Mouse (Mus musculus): ENCODE results near the gene Lrfn3. TPM values are rescaled to one million over a fixed set of nuclear protein-coding genes. Genes with fewer than 3 reads are reported as not detected.

Lrfn3 gene
- total and polyA plus RNA-seq, 2 experiments from 2014 or later = 20.3 to 28.0 TPM

DNA sequence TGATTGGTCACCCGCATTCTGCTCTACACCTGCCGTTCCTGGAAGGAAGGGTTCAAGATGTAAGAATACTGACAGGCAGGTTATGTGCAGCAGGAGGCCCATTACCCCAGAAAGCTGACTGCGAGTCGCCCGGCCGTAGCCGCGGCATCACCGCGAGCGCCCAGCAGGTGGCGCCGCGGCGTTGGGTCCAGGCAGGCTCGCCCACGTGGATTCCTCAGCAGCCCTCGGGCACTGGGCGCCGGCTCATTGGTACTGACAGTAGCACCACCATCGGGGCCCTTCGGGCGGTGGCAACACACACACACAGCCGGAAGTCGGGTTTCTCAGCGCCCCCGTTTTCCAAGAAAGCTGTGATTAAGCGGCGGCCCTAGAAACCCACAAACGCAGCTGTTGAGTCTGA lies 14.7 kb downstream of the Lrfn3 start:
- H3K36me3 ChIP-seq (ENCODE audit: insufficient read depth) = 0 out of 2 replicates have a peak, but pooled peaks cover 2% of the 10 kb centered on the region
- peaks cover 3% of the 10 kb centered on the region; the same call in 1 of the 2 replicates for H3K27me3 ChIP-seq (ENCODE audit: insufficient read depth, low read length)
- 0 out of 2 replicates have a peak, but pooled peaks cover 4% of the 10 kb centered on the region for H3K4me1 ChIP-seq (ENCODE audit: insufficient read depth)
- DNase-seq (peak; percentile 87), ATAC-seq (peak; percentile 86)
- TF ChIP-seq CTCF (IDR thresholded peaks at IDR 0.05; ENCODE audit: low read depth) = peak; percentile 91
- 3% methylated on average over 30 of the region's 30 CpGs for WGBS
- H3K27ac ChIP-seq (ENCODE audit: low read depth, low read length) = no peak overlapping the region
- peak overlapping the region; percentile 47 for H3K4me2 ChIP-seq (ENCODE audit: low read depth)
- H3K9me3 ChIP-seq (ENCODE audit: low read length) = no peaks in the 10 kb centered on the region
- peak overlapping the region; percentile 18; the same call in 1 of the 2 replicates for H3K4me3 ChIP-seq (ENCODE audit: low read depth, low read length)
- no peak overlapping the region for H3K9ac ChIP-seq

DNA sequence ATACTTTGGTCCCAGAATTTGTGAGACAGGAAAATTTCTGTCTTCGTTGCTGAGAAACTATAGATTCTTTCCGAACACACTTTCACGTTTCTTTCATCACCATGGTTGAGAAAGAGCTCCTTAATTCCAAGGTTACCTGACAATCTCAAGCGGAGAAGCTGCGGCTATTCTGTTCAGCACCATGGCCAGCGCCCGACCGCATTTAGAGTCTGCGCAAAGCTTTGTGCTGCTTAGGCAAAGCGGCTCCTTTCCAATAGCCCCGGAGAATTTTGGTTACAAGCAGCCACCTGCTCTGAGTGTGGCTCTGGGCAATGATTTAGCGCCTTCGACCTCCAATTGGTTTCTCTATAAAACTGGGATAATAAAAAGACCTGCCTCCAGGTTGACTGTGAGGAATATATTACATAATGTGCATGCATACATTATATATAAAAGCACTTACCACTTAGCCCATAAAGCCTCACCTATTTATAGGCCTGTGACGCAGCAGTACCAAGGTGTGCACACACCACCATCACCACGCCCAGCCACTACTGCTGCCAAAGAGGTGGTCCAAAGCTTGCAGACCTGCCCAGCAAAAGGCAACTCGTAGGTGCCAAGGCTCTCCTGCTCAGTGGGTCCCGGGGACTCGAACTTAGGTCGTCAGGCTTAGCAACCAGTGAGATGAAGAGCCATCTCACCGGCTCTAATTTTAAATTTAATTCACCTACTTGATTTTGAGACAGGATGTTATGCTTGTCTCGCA lies 15.8 kb downstream of the Lrfn3 start:
- Histone ChIP-seq H3K9ac (no peak overlapping the region), H3K36me3 (ENCODE audit: insufficient read depth) (no peaks in the 10 kb centered on the region), H3K4me1 (ENCODE audit: insufficient read depth) (0 out of 2 replicates have a peak, but pooled peaks cover 4% of the 10 kb centered on the region), H3K27me3 (ENCODE audit: insufficient read depth, low read length) (peaks cover 3% of the 10 kb centered on the region; the same call in 1 of the 2 replicates), H3K9me3 (ENCODE audit: low read length) (no peaks in the 10 kb centered on the region), H3K4me3 (ENCODE audit: low read depth, low read length) (no peak overlapping the region), H3K4me2 (ENCODE audit: low read depth) (no peak overlapping the region), H3K27ac (ENCODE audit: low read depth, low read length) (no peak overlapping the region)
- TF ChIP-seq CTCF (IDR thresholded peaks at IDR 0.05; ENCODE audit: low read depth) = no peak
- DNase-seq (no peak), ATAC-seq (no peak)
- 29% methylated on average over 21 of the region's 21 CpGs for WGBS

DNA sequence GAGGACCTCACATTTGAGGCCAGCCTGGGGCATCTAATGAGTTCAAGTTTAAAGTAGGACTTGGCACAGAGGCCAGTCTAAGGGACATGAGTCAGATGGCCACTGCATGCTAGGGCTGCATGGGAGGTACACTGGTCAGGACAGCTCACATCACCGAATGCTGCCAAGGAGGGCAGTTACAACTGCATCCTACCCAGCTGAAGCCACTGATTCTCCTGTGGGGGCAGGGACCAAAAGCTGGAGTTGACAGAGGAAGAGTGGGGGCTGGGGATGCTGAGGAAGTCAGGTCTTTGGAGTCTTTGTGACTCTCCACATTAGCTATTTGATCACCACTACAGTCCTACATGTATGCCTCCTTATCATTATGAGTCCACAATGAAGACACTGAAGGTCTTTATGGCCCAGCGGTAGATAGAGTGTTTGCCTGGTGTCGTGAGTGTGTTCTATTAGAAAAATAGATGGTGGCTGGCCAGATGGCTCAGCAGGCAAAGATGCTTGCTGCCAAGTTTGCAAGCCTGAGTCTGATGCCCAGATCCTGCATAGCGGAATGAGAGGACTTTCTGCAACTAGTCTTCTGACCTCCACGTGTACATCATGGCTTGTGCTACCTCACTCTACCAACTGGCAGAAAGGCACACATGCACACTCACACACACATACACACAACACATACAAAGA lies 23.0 kb downstream of the Lrfn3 start:
- H3K4me1 ChIP-seq (ENCODE audit: insufficient read depth) = peaks cover 4% of the 10 kb centered on the region
- no peaks in the 10 kb centered on the region for H3K9me3 ChIP-seq (ENCODE audit: low read length)
- 53% methylated on average over 5 of the region's 5 CpGs for WGBS
- no peak for DNase-seq
- no peak overlapping the region for H3K4me3 ChIP-seq (ENCODE audit: low read depth, low read length)
- no peak overlapping the region for H3K9ac ChIP-seq
- no peak for TF ChIP-seq CTCF (IDR thresholded peaks at IDR 0.05; ENCODE audit: low read depth)
- H3K27me3 ChIP-seq (ENCODE audit: insufficient read depth, low read length) = no peaks in the 10 kb centered on the region
- no peak overlapping the region for H3K4me2 ChIP-seq (ENCODE audit: low read depth)
- H3K27ac ChIP-seq (ENCODE audit: low read depth, low read length) = no peak overlapping the region
- no peak for ATAC-seq
- H3K36me3 ChIP-seq (ENCODE audit: insufficient read depth) = no peaks in the 10 kb centered on the region

DNA sequence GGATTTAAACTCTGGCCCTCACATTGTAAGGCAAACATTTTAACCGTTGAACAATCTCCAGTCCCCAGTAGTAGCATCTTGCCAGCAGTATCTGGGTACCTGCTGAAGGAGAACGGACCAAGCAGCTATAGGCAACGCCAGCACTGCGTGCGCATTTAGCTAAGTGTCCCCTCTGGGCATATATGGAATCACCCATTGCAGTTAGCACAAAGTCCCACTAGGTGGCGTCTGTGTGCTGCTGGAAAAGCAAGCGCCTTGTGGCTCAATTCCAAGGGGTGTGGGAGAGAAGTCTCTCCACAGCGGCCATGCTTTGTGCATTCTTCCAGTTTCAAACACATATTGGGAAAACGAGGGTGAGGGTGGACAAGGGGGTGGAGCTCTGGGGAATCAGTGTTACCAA lies 26.2 kb downstream of the Lrfn3 start:
- peak; percentile 99 for DNase-seq
- peak; percentile 100 for TF ChIP-seq CTCF (IDR thresholded peaks at IDR 0.05; ENCODE audit: low read depth)
- 0 out of 2 replicates have a peak overlapping the region, but pooled peaks have one; percentile 3 for H3K27ac ChIP-seq (ENCODE audit: low read depth, low read length)
- no peaks in the 10 kb centered on the region for H3K9me3 ChIP-seq (ENCODE audit: low read length)
- ATAC-seq = peak; percentile 45
- H3K27me3 ChIP-seq (ENCODE audit: insufficient read depth, low read length) = no peaks in the 10 kb centered on the region
- H3K36me3 ChIP-seq (ENCODE audit: insufficient read depth) = no peaks in the 10 kb centered on the region
- no peak overlapping the region for H3K4me3 ChIP-seq (ENCODE audit: low read depth, low read length)
- peaks cover 7% of the 10 kb centered on the region for H3K4me1 ChIP-seq (ENCODE audit: insufficient read depth)
- 0 out of 2 replicates have a peak overlapping the region, but pooled peaks have one; percentile 1 for H3K9ac ChIP-seq
- 2% methylated on average over 9 of the region's 9 CpGs for WGBS
- peak overlapping the region; percentile 31 for H3K4me2 ChIP-seq (ENCODE audit: low read depth)

DNA sequence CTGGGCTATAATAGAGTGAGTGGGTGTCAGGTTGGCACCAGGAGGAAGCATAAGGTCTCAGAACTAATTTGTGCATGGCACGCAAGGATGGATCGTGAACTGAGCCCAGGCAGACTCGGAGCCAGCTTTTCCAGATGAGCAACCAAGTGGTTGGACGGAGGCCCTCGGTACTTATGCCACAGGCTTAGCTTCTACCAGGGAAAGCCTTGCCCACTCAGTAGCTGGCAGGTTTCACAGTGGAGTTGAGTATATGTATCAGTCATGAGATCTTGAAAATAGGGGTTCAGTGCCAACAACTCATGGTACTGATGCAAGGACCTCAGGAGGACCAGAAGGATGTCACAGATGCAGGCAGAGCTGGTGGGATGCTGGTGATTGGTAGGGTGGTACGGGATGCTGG lies 26.9 kb downstream of the Lrfn3 start:
- ATAC-seq (no peak), DNase-seq (peak; percentile 59)
- peaks cover 7% of the 10 kb centered on the region for H3K4me1 ChIP-seq (ENCODE audit: insufficient read depth)

DNA sequence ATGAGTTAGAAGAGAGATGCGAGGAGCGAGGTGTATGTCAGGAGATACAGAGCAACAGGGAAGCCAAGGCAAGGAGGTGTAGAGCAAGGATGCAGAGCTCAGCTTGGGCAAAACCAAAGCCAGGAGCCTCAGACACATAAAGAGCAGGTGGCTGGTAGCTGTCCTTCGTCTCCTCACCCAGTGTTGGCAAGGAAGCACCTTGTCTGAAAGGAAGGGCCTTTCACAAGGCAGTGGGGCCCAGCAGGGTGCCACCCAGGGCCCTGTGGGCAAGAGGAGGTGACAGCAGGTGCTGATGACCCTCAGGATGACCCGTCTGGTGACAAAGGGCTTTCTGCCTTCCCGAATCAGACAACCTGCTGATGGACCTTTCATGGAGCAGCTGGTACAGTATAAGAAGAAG lies 28.0 kb downstream of the Lrfn3 start:
- 58% methylated on average over 5 of the region's 5 CpGs for WGBS
- H3K27ac ChIP-seq (ENCODE audit: low read depth, low read length) = no peak overlapping the region
- no peaks in the 10 kb centered on the region for H3K27me3 ChIP-seq (ENCODE audit: insufficient read depth, low read length)
- ATAC-seq = no peak
- H3K4me2 ChIP-seq (ENCODE audit: low read depth) = no peak overlapping the region
- no peak overlapping the region for H3K4me3 ChIP-seq (ENCODE audit: low read depth, low read length)
- DNase-seq = no peak
- TF ChIP-seq CTCF (IDR thresholded peaks at IDR 0.05; ENCODE audit: low read depth) = no peak
- H3K9ac ChIP-seq = no peak overlapping the region
- H3K36me3 ChIP-seq (ENCODE audit: insufficient read depth) = no peaks in the 10 kb centered on the region
- no peaks in the 10 kb centered on the region for H3K9me3 ChIP-seq (ENCODE audit: low read length)
- H3K4me1 ChIP-seq (ENCODE audit: insufficient read depth) = peaks cover 7% of the 10 kb centered on the region

More for the DNA sequence above, 26.9 kb downstream of the Lrfn3 start:
- 47% methylated on average over 6 of the region's 6 CpGs for WGBS
- Histone ChIP-seq H3K27me3 (ENCODE audit: insufficient read depth, low read length) (no peaks in the 10 kb centered on the region), H3K27ac (ENCODE audit: low read depth, low read length) (no peak overlapping the region), H3K9ac (no peak overlapping the region), H3K9me3 (ENCODE audit: low read length) (no peaks in the 10 kb centered on the region), H3K4me3 (ENCODE audit: low read depth, low read length) (no peak overlapping the region), H3K4me2 (ENCODE audit: low read depth) (no peak overlapping the region), H3K36me3 (ENCODE audit: insufficient read depth) (no peaks in the 10 kb centered on the region)
- no peak for TF ChIP-seq CTCF (IDR thresholded peaks at IDR 0.05; ENCODE audit: low read depth)

DNA sequence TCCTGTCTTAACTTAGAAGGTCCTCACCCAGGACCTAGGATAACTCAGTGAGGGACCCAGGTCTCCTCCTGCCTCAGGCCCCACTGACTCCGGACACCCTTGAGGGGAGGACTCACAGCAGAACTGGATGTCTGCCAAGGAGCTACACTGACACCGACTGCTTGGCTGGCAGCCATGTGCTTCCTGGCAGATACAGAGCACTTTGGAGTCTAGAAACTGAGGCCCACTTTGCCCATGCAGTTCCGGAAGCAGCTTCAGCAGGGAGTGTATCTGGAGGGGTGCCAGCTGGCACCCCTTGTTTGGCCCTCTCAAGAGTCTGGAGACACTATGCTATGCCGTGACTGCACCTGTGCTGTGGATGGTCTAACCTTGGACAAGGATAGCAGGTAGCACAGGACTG lies 29.1 kb downstream of the Lrfn3 start:
- TF ChIP-seq CTCF (IDR thresholded peaks at IDR 0.05; ENCODE audit: low read depth) = no peak
- DNase-seq = peak; percentile 77
- Histone ChIP-seq H3K36me3 (ENCODE audit: insufficient read depth) (no peaks in the 10 kb centered on the region), H3K27ac (ENCODE audit: low read depth, low read length) (0 out of 2 replicates have a peak overlapping the region, but pooled peaks have one; percentile 1), H3K4me1 (ENCODE audit: insufficient read depth) (peaks cover 7% of the 10 kb centered on the region), H3K9ac (no peak overlapping the region), H3K4me2 (ENCODE audit: low read depth) (no peak overlapping the region), H3K27me3 (ENCODE audit: insufficient read depth, low read length) (no peaks in the 10 kb centered on the region), H3K9me3 (ENCODE audit: low read length) (no peaks in the 10 kb centered on the region), H3K4me3 (ENCODE audit: low read depth, low read length) (no peak overlapping the region)
- no peak for ATAC-seq
- WGBS = 11% methylated on average over 4 of the region's 4 CpGs

All from forebrain, postnatal 0 days (tissue).